Mouse (Mus musculus) Muller cell, postnatal 12 days (primary cell): ENCODE data around the gene Ube2j2.

Experiments used
- DNase-seq: peaks from one replicate; pipeline ENCODE4 v3.0.0-alpha.2; 2015; ENCODE audit errors: inconsistent ontology term

Ube2j2 gene

GRCm38 (mm10) chr4:155943534-155944249, at the start of gene Ube2j2:
Gene Ube2j2 (plus strand): TSS chr4:155943831.
- peak; percentile 98 for DNase-seq

DNA sequence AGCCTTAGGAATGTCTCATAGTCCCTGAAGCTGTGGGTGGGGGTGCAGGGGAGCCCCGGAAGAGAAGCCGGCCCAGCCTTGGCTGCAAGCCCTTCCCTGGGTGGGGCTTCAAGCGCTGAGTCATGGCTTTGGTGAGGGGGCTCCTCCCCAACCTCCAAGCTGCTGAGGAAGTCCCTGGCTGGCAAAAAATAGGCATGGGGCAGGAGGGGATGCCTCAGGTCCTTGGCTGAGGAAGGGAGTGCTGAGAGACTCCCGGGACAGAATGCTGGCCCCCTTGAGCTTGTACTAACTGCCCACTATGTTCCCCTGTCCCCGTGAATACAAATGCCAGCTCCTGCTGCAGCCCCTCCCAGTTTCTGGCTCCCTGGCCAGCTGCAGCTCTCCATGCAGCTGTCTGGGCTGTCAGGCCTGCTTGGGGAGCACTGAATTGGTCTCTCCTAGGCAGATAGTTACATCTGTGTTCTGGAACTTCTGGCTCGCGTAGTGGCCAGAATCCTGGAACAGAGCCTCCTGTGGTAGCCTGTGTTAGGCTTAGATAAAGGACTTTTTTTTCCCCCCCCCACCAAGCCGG, 49.2 kb upstream of the Ube2j2 start:
- DNase-seq, result peak; percentile 82

- peak; percentile 69 for DNase-seq
Measured at GRCm38 (mm10) chr4:155895216-155895615, 48.4 kb upstream of the Ube2j2 start.

- no peak for DNase-seq
Measured at GRCm38 (mm10) chr4:155895826-155896225, 47.8 kb upstream of the Ube2j2 start.

DNA sequence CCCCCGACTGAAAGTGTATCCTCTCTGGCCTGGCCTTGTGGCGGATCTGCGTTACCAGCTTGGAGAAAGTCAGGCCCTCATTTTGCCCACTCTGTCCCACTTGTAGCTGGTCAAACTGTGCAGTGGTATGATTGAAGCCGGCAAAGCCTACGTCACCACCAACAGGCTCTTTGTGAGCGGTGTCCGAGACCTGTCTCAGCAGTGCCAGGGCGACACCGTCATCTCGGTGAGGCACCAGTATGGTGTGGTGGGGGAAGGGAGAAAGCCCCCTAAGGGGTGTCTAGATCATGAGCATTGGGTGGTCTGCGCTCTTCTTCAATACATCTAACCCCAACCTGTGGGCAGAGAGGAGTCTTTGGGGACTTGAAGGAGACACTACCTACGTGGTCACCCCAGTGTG, 47.2 kb upstream of the Ube2j2 start:
- no peak for DNase-seq

DNA sequence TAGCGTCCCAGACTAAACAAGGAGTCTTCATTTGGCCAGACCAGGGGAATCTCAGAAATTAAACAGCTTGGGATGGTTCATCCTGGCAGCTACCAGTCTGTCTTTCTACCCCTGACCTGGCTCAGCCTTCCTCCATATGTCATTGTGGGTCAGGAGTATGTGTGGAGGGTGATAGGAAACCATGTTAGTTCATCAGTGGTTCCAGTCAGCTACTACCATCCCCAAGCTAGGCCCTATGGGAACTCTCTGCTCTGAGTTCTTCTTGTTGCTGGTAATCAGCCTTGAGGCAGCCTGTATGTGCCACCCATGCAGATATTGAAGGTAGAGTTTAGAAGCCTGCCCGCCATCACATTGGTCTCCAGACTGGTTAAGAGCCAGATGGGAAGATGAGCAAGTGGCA, 45.3 kb upstream of the Ube2j2 start:
- DNase-seq, result no peak

- no peak for DNase-seq
Measured at GRCm38 (mm10) chr4:155899355-155899754, 44.3 kb upstream of the Ube2j2 start.

DNA sequence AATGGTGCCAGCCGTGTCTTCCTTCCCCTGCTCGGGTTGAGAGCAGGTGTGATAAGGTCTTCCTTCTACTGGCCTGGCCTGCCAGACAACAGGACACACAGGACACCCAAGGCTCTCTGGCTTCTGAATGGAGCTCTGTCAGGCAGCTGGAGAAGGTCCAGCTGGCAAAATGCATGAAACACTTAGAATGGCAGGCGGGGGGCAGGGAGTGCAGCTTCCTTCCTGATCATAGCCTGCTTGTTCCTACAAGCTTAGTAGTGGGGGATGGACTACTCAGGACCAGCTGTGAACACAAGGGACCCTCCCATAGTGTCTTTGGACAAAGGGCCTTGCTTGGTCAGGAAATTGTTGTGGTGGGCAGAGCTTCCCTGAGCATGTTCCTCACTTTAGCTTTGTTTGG, 42.4 kb upstream of the Ube2j2 start:
- peak; percentile 42 for DNase-seq

DNA sequence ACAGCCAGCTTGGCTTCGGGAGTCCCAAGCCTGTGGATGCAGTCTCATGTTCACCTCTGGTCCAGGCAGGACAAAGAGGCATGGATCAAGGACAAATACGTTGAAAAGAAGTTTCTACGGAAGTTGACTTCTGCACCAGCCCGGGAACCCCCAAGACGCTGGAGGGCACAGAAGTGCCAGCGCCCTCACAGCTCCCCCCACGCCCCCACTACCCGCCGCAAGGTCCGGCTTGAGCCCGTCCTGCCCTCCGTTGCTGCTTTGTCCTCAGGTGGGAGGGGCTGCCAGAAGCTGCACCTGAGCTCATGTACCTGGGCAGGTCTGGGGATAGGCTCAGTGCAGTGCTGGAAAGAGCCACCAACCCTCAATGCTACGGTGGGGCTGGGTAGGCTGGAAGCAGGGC, 40.4 kb upstream of the Ube2j2 start:
- no peak for DNase-seq

- no peak for DNase-seq
Measured at GRCm38 (mm10) chr4:155904318-155905102, 39.1 kb upstream of the Ube2j2 start.

- no peak for DNase-seq
Measured at GRCm38 (mm10) chr4:155905634-155906033, 38.0 kb upstream of the Ube2j2 start.

GRCm38 (mm10) chr4:155906125-155906524, 37.5 kb upstream of the Ube2j2 start:
- DNase-seq, result no peak

DNA sequence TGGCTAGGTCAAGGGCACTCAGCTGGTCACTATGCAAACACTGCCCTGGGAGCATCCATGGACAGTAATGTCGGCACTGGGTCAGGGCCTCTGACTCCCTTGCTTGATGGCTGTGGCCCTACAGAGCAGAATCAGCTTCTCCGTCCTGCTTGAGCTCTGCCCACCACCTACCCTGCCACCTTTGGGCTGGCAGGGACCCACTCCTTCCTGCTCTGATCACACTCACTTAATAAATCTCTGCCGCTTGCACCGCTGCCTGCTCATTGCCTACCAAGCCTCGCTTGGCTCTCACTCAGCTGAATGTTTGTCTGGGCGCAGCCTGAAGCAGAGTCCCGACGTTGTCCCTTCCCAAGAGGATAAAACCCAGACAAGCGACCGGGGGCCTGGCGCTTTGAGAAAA, 36.6 kb upstream of the Ube2j2 start:
- no peak for DNase-seq

- no peak for DNase-seq
Measured at GRCm38 (mm10) chr4:155908281-155908680, 35.4 kb upstream of the Ube2j2 start.

DNA sequence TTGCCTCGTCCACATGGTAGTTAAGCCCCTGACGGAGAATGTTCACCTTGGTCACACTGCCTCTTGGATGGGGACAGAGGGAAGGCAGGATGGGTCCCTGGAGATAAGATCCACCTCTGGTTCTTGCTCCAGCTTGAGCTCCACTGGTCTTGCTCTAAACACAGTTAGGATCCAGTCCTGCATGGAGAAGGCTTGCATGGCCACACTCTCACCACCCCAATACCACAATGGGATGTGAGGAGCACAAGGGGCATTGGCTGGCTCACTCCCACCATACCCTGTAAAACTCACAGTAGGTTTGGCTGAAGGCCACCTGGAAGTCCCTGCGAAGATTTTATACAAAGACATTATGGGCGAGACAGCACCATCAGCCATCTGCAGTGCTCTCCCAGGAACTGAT, 34.9 kb upstream of the Ube2j2 start:
- no peak for DNase-seq

- no peak for DNase-seq
Measured at GRCm38 (mm10) chr4:155932031-155932430, 11.6 kb upstream of the Ube2j2 start.

- no peak for DNase-seq
Measured at GRCm38 (mm10) chr4:155943049-155943452, 580 bp upstream of the Ube2j2 start.

DNA sequence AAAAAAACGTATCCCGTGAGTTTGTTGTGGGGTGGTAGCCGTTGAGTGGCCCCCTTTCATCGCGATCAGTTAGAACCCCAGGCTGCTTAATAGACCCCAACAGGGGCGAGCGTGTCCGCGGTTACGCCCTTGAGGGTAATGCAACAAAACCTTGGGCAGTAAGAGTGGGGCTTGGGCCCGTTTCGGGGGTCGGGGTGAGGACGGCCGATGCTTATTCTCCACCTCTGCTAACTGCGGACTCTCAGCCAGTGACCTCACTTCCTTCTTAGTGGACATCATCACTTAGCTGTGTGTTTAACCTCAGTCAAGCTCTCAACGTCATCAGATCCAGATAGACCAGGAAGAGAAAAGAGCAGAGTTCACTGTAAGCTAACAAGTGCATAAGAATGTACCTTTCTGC, 640 bp downstream of the Ube2j2 start:
- peak; percentile 32 for DNase-seq

DNA sequence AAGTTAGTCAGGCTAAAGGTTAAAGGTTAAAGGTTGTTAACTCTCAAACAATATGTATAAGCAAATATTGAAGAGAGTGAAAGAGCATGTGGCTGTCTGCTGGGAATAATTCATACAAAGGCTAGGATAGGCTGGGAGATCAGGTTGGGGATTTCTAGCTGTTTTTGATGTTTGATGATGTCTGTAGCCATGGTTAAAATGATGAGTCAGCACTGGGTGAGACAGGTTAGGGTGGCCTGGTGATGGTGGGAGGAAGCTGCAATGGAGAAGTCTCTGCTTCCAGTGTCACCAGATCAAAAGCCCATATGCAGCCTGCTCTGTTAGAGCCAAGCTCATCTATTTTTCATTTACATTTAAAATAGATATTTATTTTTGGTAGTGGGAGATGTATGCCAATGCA, 3.5 kb downstream of the Ube2j2 start:
- no peak for DNase-seq

DNA sequence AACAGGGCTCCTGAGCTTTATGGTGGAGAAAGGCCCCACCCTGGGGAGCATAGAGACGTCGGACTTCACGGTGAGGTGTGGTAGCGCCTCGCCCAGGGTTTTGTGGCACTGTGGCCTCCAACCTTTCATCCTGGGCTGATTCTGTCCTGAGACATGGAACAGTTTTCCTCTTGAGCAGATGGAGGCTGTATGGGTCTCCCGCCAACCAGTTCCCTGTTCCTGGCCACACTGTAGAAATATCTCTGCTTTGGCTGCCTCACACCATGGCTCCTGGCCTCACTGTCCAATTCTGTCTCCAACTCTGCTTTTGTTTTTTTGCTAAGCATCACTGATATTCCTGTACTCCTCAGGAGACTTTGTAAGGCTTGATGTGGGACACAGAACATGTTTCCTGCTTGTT, 11.9 kb downstream of the Ube2j2 start:
- DNase-seq, result no peak

DNA sequence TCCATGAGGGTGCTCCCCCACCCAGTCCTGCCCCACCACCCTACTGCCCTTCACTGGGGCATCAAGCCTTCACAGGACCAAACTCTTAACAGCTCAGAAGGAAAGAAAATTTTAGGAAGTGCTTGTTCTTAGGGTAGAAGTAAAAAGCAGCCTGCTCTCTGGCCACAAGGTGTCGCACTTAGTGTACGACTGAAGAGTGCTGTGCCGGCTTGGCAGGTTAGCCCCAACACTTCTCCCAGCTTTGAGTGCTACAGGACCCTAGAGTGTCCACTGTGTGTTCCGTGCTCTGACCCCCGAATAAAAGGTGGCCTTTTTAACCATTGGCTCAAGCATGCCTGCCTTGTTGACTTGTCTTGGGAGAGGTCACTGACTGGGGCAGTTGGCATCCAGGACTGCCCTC, 15.6 kb downstream of the Ube2j2 start:
- DNase-seq, result peak; percentile 61

- DNase-seq, result peak; percentile 78
Measured at GRCm38 (mm10) chr4:155962167-155962971, 18.7 kb downstream of the Ube2j2 start, which contains the start of gene C1qtnf12. Gene C1qtnf12 (plus strand): TSS chr4:155962318.
